Mouse (Mus musculus) ovary, adult 10 weeks (tissue): ENCODE measurements around the gene Adrm1. TPM values are rescaled to one million over a fixed set of nuclear protein-coding genes. Genes with fewer than 3 reads are reported as not detected.

Experiments used
- polyA plus RNA-seq: library from polyadenylated mRNA; stranded (reverse); fragments of 350-450 nt; fragmentation: Illumina TruSeq; extraction: RNeasy Lipid Tissue Mini Kit (QIAGEN cat#74804); gene quantifications from one replicate; pipeline ENCODE4 v1.2.3, GENCODE M21; 2014

Adrm1 gene
- polyA plus RNA-seq = 11.2 TPM

DNA sequence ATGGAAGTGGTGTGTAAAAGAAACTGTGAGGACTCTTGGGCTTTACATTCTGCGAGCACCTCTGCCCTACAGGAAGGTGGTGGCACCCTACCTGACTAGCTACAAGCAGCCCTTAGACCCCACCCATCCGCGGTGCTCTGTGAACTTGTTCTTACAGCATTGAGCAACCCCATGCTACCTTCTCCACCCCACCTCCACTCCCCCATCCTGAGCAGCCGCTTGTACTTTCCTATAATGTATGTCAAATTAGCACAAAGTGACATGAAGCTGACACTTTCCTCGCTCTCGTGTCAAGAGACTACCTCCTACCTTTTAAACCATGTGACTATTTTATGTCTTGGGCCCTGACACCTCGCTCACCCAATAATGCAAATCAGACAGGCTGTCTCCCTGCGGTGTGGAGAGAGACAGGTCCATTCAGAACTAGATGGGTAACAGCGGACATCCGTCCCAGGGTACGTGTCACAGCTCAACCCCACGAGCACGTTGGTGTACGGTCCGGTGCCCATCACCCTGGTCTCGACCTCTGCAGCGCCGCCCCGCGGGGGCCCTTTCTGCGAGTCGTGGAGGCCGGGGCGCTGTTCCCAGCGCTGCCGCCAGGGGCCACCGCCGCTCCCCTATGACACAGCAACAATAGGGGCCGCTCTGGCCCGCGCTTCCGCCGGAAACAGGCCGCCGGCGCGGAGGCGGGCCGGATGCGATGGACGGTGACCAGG, at the start of gene Adrm1:
TSS of gene Adrm1 (plus strand) at position 680 of the 716 bp plus-strand sequence.

Other genes starting within 250 kb of the Adrm1 start
- gene Taf4, start 194.8 kb upstream of the Adrm1 start, polyA plus RNA-seq = 15.3 TPM
- gene Lsm14b, start 146.5 kb upstream of the Adrm1 start, polyA plus RNA-seq = 112 TPM
- 49.5 TPM for gene Psma7, start 129.1 kb upstream of the Adrm1 start, polyA plus RNA-seq
- 11.1 TPM for gene Ss18l1, start 129.0 kb upstream of the Adrm1 start, polyA plus RNA-seq
- 0.51 TPM for gene Mtg2, start 100.9 kb upstream of the Adrm1 start, polyA plus RNA-seq
- gene Hrh3, start 67.0 kb upstream of the Adrm1 start, polyA plus RNA-seq = not detected
- gene Osbpl2, start 52.2 kb upstream of the Adrm1 start, polyA plus RNA-seq = 56.6 TPM
- 3.3 TPM for gene Lama5, start 54.4 kb downstream of the Adrm1 start, polyA plus RNA-seq
- 246 TPM for gene Rps21, start 85.9 kb downstream of the Adrm1 start, polyA plus RNA-seq
- gene Cables2, start 102.0 kb downstream of the Adrm1 start, polyA plus RNA-seq = 12.3 TPM
- not detected for gene Rbbp8nl, start 118.4 kb downstream of the Adrm1 start, polyA plus RNA-seq
- 0.17 TPM for gene Gata5, start 163.2 kb downstream of the Adrm1 start, polyA plus RNA-seq